8 mouse cellular contexts compared by ENCODE assay signal in genomic region chr11:96352691-96353521, GRCm38 (mm10). TPM values are rescaled to one million over a fixed set of nuclear protein-coding genes. Genes with fewer than 3 reads are reported as not detected.
DNase-seq lines count a peak whose midpoint lies in the region; ATAC-seq and TF ChIP-seq lines count a peak whose summit lies in the region.

No protein-coding gene starts in this region.

- H3K4me3 ChIP-seq in kidney, adult 2 months (ENCODE audit: insufficient read depth, low read depth, low read length) = peak overlapping the region; percentile 97

- H3K4me1 ChIP-seq in kidney, adult 2 months (ENCODE audit: control insufficient read depth, insufficient read depth, low read length) = peaks cover 16% of the 10 kb centered on the region

- H3K36me3 ChIP-seq in kidney, adult 2 months (ENCODE audit: control insufficient read depth, insufficient read depth, low read length) = no peaks in the 10 kb centered on the region

- TF ChIP-seq POLR2A in kidney, adult 2 months (IDR thresholded peaks at IDR 0.05; ENCODE audit: low read depth, low read length) = peak; percentile 18

- no peaks in the 10 kb centered on the region for H3K27me3 ChIP-seq in kidney, adult 2 months (replicated peaks; ENCODE audit: control insufficient read depth, insufficient read depth, low read length)

- WGBS in kidney, adult 2 months = under 1% methylated on average over 75 of the region's 75 CpGs

- H3K27ac ChIP-seq in kidney, adult 2 months (ENCODE audit: insufficient read depth, low read depth, low read length) = peak overlapping the region; percentile 72

- ATAC-seq in inflammation-experienced regulatory T-cells, adult 6 months = no peak

- TF ChIP-seq CTCF in kidney, adult 2 months (conservative IDR thresholded peaks at IDR 0.05; ENCODE audit: insufficient read depth, insufficient read length, low read depth, low read length) = no peak

- peak; percentile 76 to 92 for DNase-seq in adrenal gland, adult (ENCODE audit: inconsistent age in 2 of 2, low spot score in 1 of 2)
- DNase-seq in adrenal gland, adult 8-10 months = no peak
- peak; percentile 78 for DNase-seq in ES-CJ7 (ENCODE audit: low read depth, low spot score)
- peak; percentile 16 for DNase-seq in heart, adult 8-10 months (ENCODE audit: low spot score)
- peak; percentile 89 for DNase-seq in kidney, adult 2 months
- peak; percentile 65 for DNase-seq in lung, postnatal 10 days
- no peak for DNase-seq in spleen, postnatal 36 days (ENCODE audit: low spot score in 2 of 2)

RNA-seq across cellular contexts. Expression of gene Hoxb2, which starts 2.6 kb away (rescaled TPM):
- total RNA-seq in adrenal gland, adult 8-10 months (2022) = 10 to 100 TPM; 20.8 to 27.5 (median 23.7) TPM
- under 1 TPM; 0.38 to 0.80 (median 0.64) TPM for total RNA-seq in heart, adult 8-10 months (2022)
- polyA plus RNA-seq in kidney, adult 2 months (2012; rRNA removed) = 22.8 and 28.4 TPM in 2 replicates
- polyA plus RNA-seq in inflammation-experienced regulatory T-cells, adult 6 months (2017; shearing (Covaris generic)) = not detected

RNA-seq across cellular contexts. Expression of gene Hoxb1, which starts 12.6 kb away (rescaled TPM):
- total RNA-seq in adrenal gland, adult 8-10 months (2022) = not detected
- total RNA-seq in heart, adult 8-10 months (2022) = not detected
- not detected in 2 replicates for polyA plus RNA-seq in kidney, adult 2 months (2012; rRNA removed)
- not detected for polyA plus RNA-seq in inflammation-experienced regulatory T-cells, adult 6 months (2017; shearing (Covaris generic))

RNA-seq across cellular contexts. Expression of gene Hoxb3, which starts 29.8 kb away (rescaled TPM):
- total RNA-seq in adrenal gland, adult 8-10 months (2022) = 10 to 100 TPM; 19.4 to 61.4 (median 27.9) TPM
- under 1 TPM; 0.25 to 0.37 (median 0.30) TPM for total RNA-seq in heart, adult 8-10 months (2022)
- polyA plus RNA-seq in kidney, adult 2 months (2012; rRNA removed) = 10.1 and 14.1 TPM in 2 replicates
- polyA plus RNA-seq in inflammation-experienced regulatory T-cells, adult 6 months (2017; shearing (Covaris generic)) = under 1 TPM in 1 of 3 experiments, not detected in 2; 0.86 TPM

RNA-seq across cellular contexts. Expression of gene Hoxb4, which starts 34.8 kb away (rescaled TPM):
- total RNA-seq in adrenal gland, adult 8-10 months (2022) = 10 to 100 TPM; 19.9 to 45.3 (median 27.0) TPM
- under 1 TPM; 0.35 to 0.63 (median 0.53) TPM for total RNA-seq in heart, adult 8-10 months (2022)
- 12.6 and 14.6 TPM in 2 replicates for polyA plus RNA-seq in kidney, adult 2 months (2012; rRNA removed)
- polyA plus RNA-seq in inflammation-experienced regulatory T-cells, adult 6 months (2017; shearing (Covaris generic)) = 1 to 10 TPM in 2 of 3 experiments, under 1 TPM in 1; 0.92 to 1.5 (median 1.2) TPM

RNA-seq across cellular contexts. Expression of gene Hoxb5, which starts 49.8 kb away (rescaled TPM):
- 10 to 100 TPM; 25.2 to 38.3 (median 26.7) TPM for total RNA-seq in adrenal gland, adult 8-10 months (2022)
- under 1 TPM in 1 of 4 experiments, not detected in 3; 0.11 TPM for total RNA-seq in heart, adult 8-10 months (2022)
- 7.7 and 8.4 TPM in 2 replicates for polyA plus RNA-seq in kidney, adult 2 months (2012; rRNA removed)
- not detected for polyA plus RNA-seq in inflammation-experienced regulatory T-cells, adult 6 months (2017; shearing (Covaris generic))

Comparison
In these comparisons a context has a peak if more than half of its experiments do, and no peak if none do; other contexts are left out.
1. DNase-seq: peak in adrenal gland, adult (2 of 2), ES-CJ7 (single experiment), heart, adult 8-10 months (single experiment), kidney, adult 2 months (single experiment) and lung, postnatal 10 days (single experiment); none in adrenal gland, adult 8-10 months (single experiment) and spleen, postnatal 36 days (0 of 2).
2. RNA of gene Hoxb2, which starts 2.6 kb away (total RNA-seq): 20.8 to 27.5 TPM in adrenal gland, adult 8-10 months; 0.38 to 0.80 TPM in heart, adult 8-10 months; every median in the first group is over 10 times any median in the second.
3. RNA of gene Hoxb3, which starts 29.8 kb away (total RNA-seq): 19.4 to 61.4 TPM in adrenal gland, adult 8-10 months; 0.25 to 0.37 TPM in heart, adult 8-10 months; every median in the first group is over 10 times any median in the second.